Mouse (Mus musculus) left cerebral cortex, adult 8-10 months (tissue): ENCODE measurements around the gene Tmcc3. TPM values are rescaled to one million over a fixed set of nuclear protein-coding genes. Genes with fewer than 3 reads are reported as not detected.

Source experiments
- DNase-seq, 2 experiments: peaks; one replicate each; pipeline ENCODE4 v3.0.0; 2022; ENCODE audit warnings: low spot score in 2 of 2
- microRNA-seq, 2 experiments: library from miRNA; unstranded; fragments of <30 nt; microRNA quantifications; one replicate each; pipeline ENCODE4 v1.2.0; 2022
- total RNA-seq, 4 experiments: library from RNA; stranded (reverse); gene quantifications; 2 replicates each; pipeline ENCODE4 v1.2.4; 2022

The Tmcc3 gene
- total RNA-seq, 4 experiments from 2014 or later: 37.5 to 45.6 (median 39.7) TPM

GRCm38 (mm10) chr10:94625036-94625435 lies 313.3 kb downstream of the Tmcc3 start:
- DNase-seq: no peak

DNA sequence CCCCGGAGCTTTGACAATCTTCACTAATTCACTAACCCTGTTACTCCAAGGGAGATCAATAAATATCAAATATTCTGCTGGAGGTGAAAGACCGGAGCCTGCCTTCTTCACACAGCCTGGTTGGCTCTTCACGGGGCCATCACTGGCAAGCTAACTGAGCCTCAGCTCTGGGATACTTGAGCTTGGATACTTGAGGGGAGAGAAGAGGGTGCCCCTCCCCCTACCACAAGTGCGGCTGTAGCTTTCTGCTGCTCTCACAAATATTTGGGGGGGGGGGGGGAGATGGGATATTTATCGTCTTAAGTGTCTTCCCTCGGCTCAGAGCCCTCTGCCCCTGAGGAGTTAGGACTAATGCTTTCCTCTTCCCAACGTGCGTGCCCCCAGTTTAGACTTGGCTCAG lies 313.9 kb downstream of the Tmcc3 start:
- no peak for DNase-seq

DNA sequence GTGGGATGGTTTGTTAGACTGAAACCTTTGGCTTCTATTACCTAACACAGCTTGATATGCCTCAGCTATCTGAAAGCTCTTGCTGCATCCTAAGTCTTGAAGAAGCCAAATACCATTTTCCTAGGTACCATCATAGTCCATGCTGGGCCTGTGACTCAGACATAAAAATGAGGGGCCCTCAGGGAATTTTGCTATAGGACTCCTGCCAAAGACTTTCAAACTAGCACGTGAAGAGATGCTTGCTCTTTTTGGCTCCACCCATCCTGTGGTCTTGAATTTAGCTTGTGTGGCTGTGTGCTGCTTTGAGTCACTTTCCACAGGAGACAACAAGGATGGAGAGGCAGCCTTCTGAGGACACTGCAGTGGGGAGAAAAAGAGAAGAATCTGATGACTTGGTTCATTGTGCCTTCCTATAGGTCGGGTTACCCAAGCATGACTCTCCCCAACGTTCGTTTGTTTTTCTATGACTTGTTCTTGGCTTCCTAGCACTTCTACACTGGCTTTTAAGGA lies 319.1 kb downstream of the Tmcc3 start:
- DNase-seq: no peak

DNA sequence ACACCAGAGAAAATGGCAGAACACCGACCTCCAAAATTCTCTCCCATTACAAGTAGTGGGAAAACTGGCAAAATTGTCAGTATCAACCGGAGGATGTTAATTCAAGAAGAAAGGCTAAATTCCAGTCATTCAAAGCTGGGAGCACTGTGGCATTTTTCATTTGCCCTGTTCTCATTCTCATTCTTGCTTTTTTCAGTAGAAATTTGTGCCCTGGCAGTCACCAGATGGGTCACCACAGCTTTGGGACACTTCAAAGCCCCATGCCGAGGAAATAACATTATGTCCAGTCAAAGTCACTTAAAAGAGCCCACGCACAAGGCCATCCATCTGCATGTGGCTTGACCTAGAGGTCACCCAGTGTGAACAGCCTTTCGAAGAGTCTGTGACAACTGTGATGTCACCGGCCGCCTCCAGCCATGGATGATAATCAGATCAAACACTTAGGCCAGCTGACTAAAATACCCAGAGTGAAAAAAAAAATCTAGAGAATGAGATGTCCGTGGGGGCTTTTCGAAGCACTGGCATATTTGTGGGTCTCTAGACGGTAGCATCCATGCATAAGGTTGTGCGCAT lies 319.9 kb downstream of the Tmcc3 start:
- no peak for DNase-seq

DNA sequence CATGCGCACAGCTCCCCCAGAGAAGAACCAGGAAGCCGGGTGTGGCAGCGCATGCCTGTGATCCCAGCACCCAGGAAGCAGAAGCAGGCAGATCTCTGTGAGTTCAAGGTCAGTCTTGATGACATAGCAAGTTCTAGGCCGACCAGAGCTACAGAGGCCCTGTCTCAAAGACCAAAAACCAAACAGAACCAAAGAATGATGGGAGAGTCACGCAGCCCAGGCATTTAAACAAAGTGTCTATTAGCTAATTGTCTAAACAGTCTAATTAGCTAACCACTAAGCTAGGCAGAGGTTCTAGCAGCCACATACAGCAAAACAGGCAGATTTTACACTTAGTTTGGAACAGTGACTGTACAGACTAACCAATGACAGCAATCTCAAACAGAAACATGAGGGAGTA lies 320.5 kb downstream of the Tmcc3 start:
- DNase-seq: no peak

- DNase-seq: no peak
Observed at GRCm38 (mm10) chr10:94638599-94638998, 326.9 kb downstream of the Tmcc3 start.

- DNase-seq: no peak
Observed at GRCm38 (mm10) chr10:94639281-94639680, 327.5 kb downstream of the Tmcc3 start.

- DNase-seq: no peak
Observed at GRCm38 (mm10) chr10:94640067-94640466, 328.3 kb downstream of the Tmcc3 start.

Small RNA genes lying within 50 kb of the gene (microRNA-seq; reads per million reads assigned to microRNA genes)
- 1.3 reads per million in 2 experiments for gene Mir7211

Other genes starting within 250 kb of the Tmcc3 start
- 1 to 10 TPM; 8.2 to 9.6 (median 8.7) TPM for gene Nr2c1, start 163.9 kb upstream of the Tmcc3 start, total RNA-seq
- 100 to 1,000 TPM; 212 to 250 (median 232) TPM for gene Ndufa12, start 113.2 kb upstream of the Tmcc3 start, total RNA-seq
- not detected for gene Gm4792, start 13.2 kb upstream of the Tmcc3 start, total RNA-seq